8 mouse cellular contexts compared by ENCODE assay signal in the genomic region with DNA sequence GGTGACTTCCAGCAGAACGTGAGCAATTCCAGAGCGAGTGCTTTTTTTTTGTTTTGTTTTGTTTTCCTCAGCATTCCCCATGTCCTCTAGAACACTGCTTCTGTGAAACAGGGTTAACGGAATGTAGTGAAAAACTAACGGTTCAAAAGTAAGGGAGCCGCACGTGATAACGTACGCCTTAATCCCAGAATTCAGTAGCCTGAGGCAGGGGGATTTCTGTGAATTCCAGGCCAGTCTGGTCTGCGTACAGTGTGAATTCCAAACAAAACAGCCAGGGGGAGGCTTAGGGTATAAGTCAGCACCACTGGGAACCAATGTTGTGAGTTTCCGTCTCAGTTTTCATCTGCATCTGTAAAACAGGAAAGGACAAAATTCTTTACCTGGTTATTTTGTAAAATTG. TPM values are rescaled to one million over a fixed set of nuclear protein-coding genes. Genes with fewer than 3 reads are reported as not detected.
DNase-seq lines count a peak whose midpoint lies in the region; ATAC-seq and TF ChIP-seq lines count a peak whose summit lies in the region.

No protein-coding gene starts in this region.

- H3K27ac ChIP-seq in embryonic facial prominence, embryonic 14.5 days (replicated peaks; ENCODE audit: low read depth, low read length): peak overlapping the region; percentile 91
- peak overlapping the region; percentile 94 for H3K27ac ChIP-seq in hindbrain, postnatal 0 days

- H3K9me3 ChIP-seq in embryonic facial prominence, embryonic 14.5 days (ENCODE audit: control insufficient read depth, low read length): no peaks in the 10 kb centered on the region
- H3K9me3 ChIP-seq in hindbrain, postnatal 0 days (ENCODE audit: low read length): no peaks in the 10 kb centered on the region
- H3K9me3 ChIP-seq in megakaryocyte, embryonic 14.5 days: no peaks in the 10 kb centered on the region

- no peaks in the 10 kb centered on the region for H3K27me3 ChIP-seq in C2C12 (ENCODE audit: control insufficient read depth, insufficient read depth, insufficient read length)
- H3K27me3 ChIP-seq in embryonic facial prominence, embryonic 14.5 days (replicated peaks; ENCODE audit: control insufficient read depth, insufficient read depth, low read length): no peaks in the 10 kb centered on the region
- no peaks in the 10 kb centered on the region for H3K27me3 ChIP-seq in hindbrain, postnatal 0 days (ENCODE audit: insufficient read depth, low read length)
- H3K27me3 ChIP-seq in megakaryocyte, embryonic 14.5 days (replicated peaks): peaks cover 5% of the 10 kb centered on the region

- H3K4me1 ChIP-seq in embryonic facial prominence, embryonic 14.5 days (ENCODE audit: control insufficient read depth, insufficient read depth, low read length): no peaks in the 10 kb centered on the region
- no peaks in the 10 kb centered on the region for H3K4me1 ChIP-seq in hindbrain, postnatal 0 days (ENCODE audit: insufficient read depth, low read length)
- H3K4me1 ChIP-seq in megakaryocyte, embryonic 14.5 days: peaks cover 24% of the 10 kb centered on the region

- TF ChIP-seq CTCF in C2C12 (IDR thresholded peaks at IDR 0.05; ENCODE audit: control insufficient read depth, insufficient read depth, insufficient read length): no peak
- peak; percentile 39 for TF ChIP-seq CTCF in hindbrain, postnatal 0 days (IDR thresholded peaks at IDR 0.05; ENCODE audit: low read depth)

- WGBS in embryonic facial prominence, embryonic 14.5 days: 7% methylated on average over 10 of the region's 10 CpGs
- WGBS in hindbrain, postnatal 0 days: 10% methylated on average over 10 of the region's 10 CpGs

- peak overlapping the region; percentile 43 for H3K4me3 ChIP-seq in C2C12 (ENCODE audit: insufficient read depth, poor library complexity, severe bottlenecking)
- H3K4me3 ChIP-seq in embryonic facial prominence, embryonic 14.5 days (ENCODE audit: low read depth, low read length): peak overlapping the region; percentile 79
- H3K4me3 ChIP-seq in hindbrain, postnatal 0 days (ENCODE audit: low read length): peak overlapping the region; percentile 74
- H3K4me3 ChIP-seq in megakaryocyte, embryonic 14.5 days (replicated peaks): peak overlapping the region; percentile 97

- H3K4me2 ChIP-seq in embryonic facial prominence, embryonic 14.5 days (ENCODE audit: low read depth, low read length): peak overlapping the region; percentile 61
- H3K4me2 ChIP-seq in hindbrain, postnatal 0 days (ENCODE audit: low read depth, low read length): peak overlapping the region; percentile 66

- H3K79me3 ChIP-seq in C2C12 (ENCODE audit: low read depth): peaks cover 13% of the 10 kb centered on the region

- peak overlapping the region; percentile 85 for H3ac ChIP-seq in C2C12 (ENCODE audit: control insufficient read depth, insufficient read length, low read depth)

- peak; percentile 45 for ATAC-seq in embryonic facial prominence, embryonic 14.5 days (ENCODE audit: low read depth)
- peak; percentile 39 for ATAC-seq in hindbrain, postnatal 0 days

- peaks cover 39% of the 10 kb centered on the region for H3K79me2 ChIP-seq in C2C12 (ENCODE audit: control insufficient read depth, insufficient read depth)

- peak overlapping the region; percentile 84 for H3K9ac ChIP-seq in embryonic facial prominence, embryonic 14.5 days (ENCODE audit: low read depth, low read length)
- H3K9ac ChIP-seq in hindbrain, postnatal 0 days (replicated peaks; ENCODE audit: low read length): peak overlapping the region; percentile 66

- peaks cover 20% of the 10 kb centered on the region for H3K36me3 ChIP-seq in C2C12 (ENCODE audit: control insufficient read depth, insufficient read depth)
- peaks cover 15% of the 10 kb centered on the region for H3K36me3 ChIP-seq in embryonic facial prominence, embryonic 14.5 days (ENCODE audit: control insufficient read depth, insufficient read depth, low read length)
- H3K36me3 ChIP-seq in hindbrain, postnatal 0 days (ENCODE audit: insufficient read depth, low read length): 0 out of 2 replicates have a peak, but pooled peaks cover 9% of the 10 kb centered on the region
- peaks cover 21% of the 10 kb centered on the region for H3K36me3 ChIP-seq in megakaryocyte, embryonic 14.5 days (replicated peaks; ENCODE audit: low read length)

- peak; percentile 10 for DNase-seq in adrenal gland, postnatal 25 days
- no peak for DNase-seq in adrenal gland, postnatal 36 days
- peak; percentile 68 for DNase-seq in embryonic facial prominence, embryonic 14.5 days (ENCODE audit: low spot score)
- DNase-seq in hindbrain, postnatal 0 days (ENCODE audit: low spot score): peak; percentile 65
- no peak for DNase-seq in gastrocnemius, adult 18-20 months (ENCODE audit: low spot score)
- no peak for DNase-seq in urinary bladder, postnatal 25 days (ENCODE audit: low spot score)

TF ChIP-seq in C2C12, 6 proteins besides CTCF, POLR2A, EP300 and RAD21:
- TF ChIP-seq FOSL1 (IDR thresholded peaks at IDR 0.05; ENCODE audit: insufficient read depth, low read length, poor library complexity, severe bottlenecking) (no peak), USF1 (IDR thresholded peaks at IDR 0.05; ENCODE audit: low read depth) (peak; percentile 14)

RNA-seq across cellular contexts. Expression of gene Tmem126a, which starts 0.5 kb away (rescaled TPM):
- total RNA-seq in adrenal gland, postnatal 25 days (2021): 52.9 and 53.1 TPM in 2 replicates
- 10 to 100 TPM; 52.5 to 58.1 TPM for total RNA-seq in adrenal gland, postnatal 36 days (2021)
- polyA plus RNA-seq in C2C12 (2012; fragmentation: generic; extraction: Trizol): 82.0 TPM
- polyA plus RNA-seq in embryonic facial prominence, embryonic 14.5 days (2014; fragmentation: Nextera tagmentation; extraction: Ambion mirVana): 94.1 and 97.9 TPM in 2 replicates
- 50.7 and 55.9 TPM in 2 replicates for total RNA-seq in hindbrain, postnatal 0 days (2014; rRNA removed)
- polyA plus RNA-seq in hindbrain, postnatal 0 days (2015; fragmentation: Nextera tagmentation; extraction: Ambion mirVana): 139 and 145 TPM in 2 replicates
- 3.2 and 9.4 TPM in 2 replicates for polyA plus RNA-seq in megakaryocyte, embryonic 14.5 days (2012; ENCODE audit: insufficient read depth, low replicate concordance)
- 100 to 1,000 TPM; 104 to 105 TPM for total RNA-seq in gastrocnemius, adult 18-20 months (2021)

RNA-seq across cellular contexts. Expression of gene Crebzf, which starts 15.0 kb away (rescaled TPM):
- total RNA-seq in adrenal gland, postnatal 25 days (2021): 91.1 and 91.6 TPM in 2 replicates
- 10 to 100 TPM; 71.8 to 77.5 TPM for total RNA-seq in adrenal gland, postnatal 36 days (2021)
- 17.0 TPM for polyA plus RNA-seq in C2C12 (2012; fragmentation: generic; extraction: Trizol)
- polyA plus RNA-seq in embryonic facial prominence, embryonic 14.5 days (2014; fragmentation: Nextera tagmentation; extraction: Ambion mirVana): 44.9 and 51.9 TPM in 2 replicates
- total RNA-seq in hindbrain, postnatal 0 days (2014; rRNA removed): 73.6 and 97.2 TPM in 2 replicates
- 23.5 and 25.6 TPM in 2 replicates for polyA plus RNA-seq in hindbrain, postnatal 0 days (2015; fragmentation: Nextera tagmentation; extraction: Ambion mirVana)
- polyA plus RNA-seq in megakaryocyte, embryonic 14.5 days (2012; ENCODE audit: insufficient read depth, low replicate concordance): 17.3 and 18.7 TPM in 2 replicates
- 10 to 100 TPM; 12.5 to 13.6 TPM for total RNA-seq in gastrocnemius, adult 18-20 months (2021)

RNA-seq across cellular contexts. Expression of gene Tmem126b, which starts 18.3 kb away (rescaled TPM):
- total RNA-seq in adrenal gland, postnatal 25 days (2021): 23.2 and 23.6 TPM in 2 replicates
- total RNA-seq in adrenal gland, postnatal 36 days (2021): 10 to 100 TPM; 19.2 to 21.1 TPM
- 6.1 TPM for polyA plus RNA-seq in C2C12 (2012; fragmentation: generic; extraction: Trizol)
- 34.2 and 34.3 TPM in 2 replicates for polyA plus RNA-seq in embryonic facial prominence, embryonic 14.5 days (2014; fragmentation: Nextera tagmentation; extraction: Ambion mirVana)
- total RNA-seq in hindbrain, postnatal 0 days (2014; rRNA removed): 15.1 and 21.9 TPM in 2 replicates
- polyA plus RNA-seq in hindbrain, postnatal 0 days (2015; fragmentation: Nextera tagmentation; extraction: Ambion mirVana): 24.5 and 26.9 TPM in 2 replicates
- polyA plus RNA-seq in megakaryocyte, embryonic 14.5 days (2012; ENCODE audit: insufficient read depth, low replicate concordance): 2.0 TPM in 1 of 2 replicates, not detected in the other
- 10 to 100 TPM; 19.6 to 19.8 TPM for total RNA-seq in gastrocnemius, adult 18-20 months (2021)

RNA-seq across cellular contexts. Expression of gene Dlg2, which starts 19.0 kb away (rescaled TPM):
- total RNA-seq in adrenal gland, postnatal 25 days (2021): 128 and 148 TPM in 2 replicates
- total RNA-seq in adrenal gland, postnatal 36 days (2021): 100 to 1,000 TPM in 1 of 2 experiments, 10 to 100 TPM in 1; 93.3 to 123 TPM
- polyA plus RNA-seq in C2C12 (2012; fragmentation: generic; extraction: Trizol): 0.01 TPM
- polyA plus RNA-seq in embryonic facial prominence, embryonic 14.5 days (2014; fragmentation: Nextera tagmentation; extraction: Ambion mirVana): 4.4 and 5.1 TPM in 2 replicates
- 113 and 131 TPM in 2 replicates for total RNA-seq in hindbrain, postnatal 0 days (2014; rRNA removed)
- polyA plus RNA-seq in hindbrain, postnatal 0 days (2015; fragmentation: Nextera tagmentation; extraction: Ambion mirVana): 18.5 and 20.4 TPM in 2 replicates
- 4.1 and 5.8 TPM in 2 replicates for polyA plus RNA-seq in megakaryocyte, embryonic 14.5 days (2012; ENCODE audit: insufficient read depth, low replicate concordance)
- 1 to 10 TPM in 1 of 2 experiments, under 1 TPM in 1; 0.50 to 1.5 TPM for total RNA-seq in gastrocnemius, adult 18-20 months (2021)

RNA-seq across cellular contexts. Expression of gene Ccdc89, which starts 31.1 kb away (rescaled TPM):
- total RNA-seq in adrenal gland, postnatal 25 days (2021): 0.57 and 1.1 TPM in 2 replicates
- total RNA-seq in adrenal gland, postnatal 36 days (2021): under 1 TPM; 0.36 to 0.43 TPM
- 0.25 TPM for polyA plus RNA-seq in C2C12 (2012; fragmentation: generic; extraction: Trizol)
- polyA plus RNA-seq in embryonic facial prominence, embryonic 14.5 days (2014; fragmentation: Nextera tagmentation; extraction: Ambion mirVana): 1.9 and 2.1 TPM in 2 replicates
- 0.36 and 0.89 TPM in 2 replicates for total RNA-seq in hindbrain, postnatal 0 days (2014; rRNA removed)
- 0.89 and 1.2 TPM in 2 replicates for polyA plus RNA-seq in hindbrain, postnatal 0 days (2015; fragmentation: Nextera tagmentation; extraction: Ambion mirVana)
- 0.41 TPM in 1 of 2 replicates, not detected in the other for polyA plus RNA-seq in megakaryocyte, embryonic 14.5 days (2012; ENCODE audit: insufficient read depth, low replicate concordance)
- total RNA-seq in gastrocnemius, adult 18-20 months (2021): under 1 TPM; 0.09 to 0.11 TPM

Comparison
In these comparisons a context has a peak if more than half of its experiments do, and no peak if none do; other contexts are left out.
1. DNase-seq: peak in adrenal gland, postnatal 25 days (single experiment), embryonic facial prominence, embryonic 14.5 days (single experiment) and hindbrain, postnatal 0 days (single experiment); none in adrenal gland, postnatal 36 days (0 of 2), gastrocnemius, adult 18-20 months (single experiment) and urinary bladder, postnatal 25 days (single experiment).
2. H3K4me3 ChIP-seq: peak in every context shown above with its lines; median percentile 97 in megakaryocyte, embryonic 14.5 days; 79 in embryonic facial prominence, embryonic 14.5 days; 74 in hindbrain, postnatal 0 days; 43 in C2C12.